Comparison of ENCODE assay signal across 16 mouse cellular contexts in the genomic region with DNA sequence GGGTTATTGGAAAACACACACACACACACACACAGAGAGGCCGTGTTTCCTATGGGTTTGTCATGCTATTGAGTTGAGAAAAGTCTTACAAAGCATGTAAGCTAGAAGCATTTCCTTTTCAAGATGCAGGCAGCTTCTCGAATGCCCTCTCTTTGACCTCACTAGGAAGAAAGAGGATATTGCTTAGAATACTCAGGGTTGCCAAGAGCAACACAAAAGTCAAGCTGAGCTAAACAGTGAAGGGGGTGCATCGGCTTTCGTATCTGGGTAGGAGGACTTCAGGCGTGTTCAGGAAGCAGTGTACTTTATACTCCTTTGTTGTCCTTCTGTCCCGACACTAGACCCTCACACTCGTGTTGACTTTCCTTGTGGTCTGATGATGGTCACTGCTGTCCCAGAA.
DNase-seq lines count a peak whose midpoint lies in the region; ATAC-seq and TF ChIP-seq lines count a peak whose summit lies in the region.
"Had no signal": no experiment of that assay in that cellular context is flagged by ENCODE, and none has a peak within 500 bp of the region (broad histone marks: within the 10 kb centered on the region; RNA-seq: fewer than 3 reads in every experiment).

No protein-coding gene starts in this region.

- no peak overlapping the region for H3K9ac ChIP-seq in heart, embryonic 16.5 days (ENCODE audit: low read length)
- no peak overlapping the region for H3K9ac ChIP-seq in lung, embryonic 14.5 days
- no peak overlapping the region for H3K9ac ChIP-seq in embryonic facial prominence, embryonic 14.5 days (ENCODE audit: low read depth, low read length)
- H3K9ac ChIP-seq: hindbrain, embryonic 14.5 days; stomach, embryonic 15.5 days had no signal

- intact Hi-C loops in heart, postnatal 14 days (cut with DNase I) = no loop called here

- H3K27ac ChIP-seq in heart, embryonic 16.5 days (ENCODE audit: low read length) = no peak overlapping the region
- no peak overlapping the region for H3K27ac ChIP-seq in lung, embryonic 14.5 days (ENCODE audit: low read depth)
- no peak overlapping the region for H3K27ac ChIP-seq in embryonic facial prominence, embryonic 14.5 days (replicated peaks; ENCODE audit: low read depth, low read length)
- H3K27ac ChIP-seq in small intestine, adult 2 months (ENCODE audit: insufficient read depth, low read depth, low read length) = peak overlapping the region; percentile 61; the same call in 1 of the 2 replicates
- H3K27ac ChIP-seq: hindbrain, embryonic 14.5 days; layer of hippocampus, adult 2 months; stomach, embryonic 15.5 days had no signal

- H3K27me3 ChIP-seq in heart, embryonic 16.5 days (ENCODE audit: control insufficient read depth, insufficient read depth, low read length) = no peaks in the 10 kb centered on the region
- H3K27me3 ChIP-seq in lung, embryonic 14.5 days (ENCODE audit: insufficient read depth, low read length) = no peaks in the 10 kb centered on the region
- H3K27me3 ChIP-seq in embryonic facial prominence, embryonic 14.5 days (replicated peaks; ENCODE audit: control insufficient read depth, insufficient read depth, low read length) = no peaks in the 10 kb centered on the region
- no peaks in the 10 kb centered on the region for H3K27me3 ChIP-seq in small intestine, adult 2 months (ENCODE audit: control insufficient read depth, insufficient read depth, low read length)
- H3K27me3 ChIP-seq: stomach, embryonic 15.5 days had no signal

- ATAC-seq in heart, embryonic 16.5 days (replicated peaks; ENCODE audit: extremely low read depth, insufficient read depth, low FRiP score) = 0 out of 2 replicates have a peak, but pooled peaks have one; percentile 37
- ATAC-seq in lung, embryonic 14.5 days (ENCODE audit: insufficient read depth) = no peak
- 0 out of 2 replicates have a peak, but pooled peaks have one; percentile 47 for ATAC-seq in embryonic facial prominence, embryonic 14.5 days (ENCODE audit: low read depth)

- 45% methylated on average over 7 of the region's 7 CpGs for WGBS in heart, embryonic 16.5 days
- WGBS in lung, embryonic 14.5 days = 41% methylated on average over 7 of the region's 7 CpGs
- 68% methylated on average over 7 of the region's 7 CpGs for WGBS in embryonic facial prominence, embryonic 14.5 days
- WGBS in small intestine, adult 2 months = 50% methylated on average over 7 of the region's 7 CpGs

- no peak overlapping the region for H3K4me3 ChIP-seq in heart, embryonic 16.5 days (ENCODE audit: low read length)
- no peak overlapping the region for H3K4me3 ChIP-seq in lung, embryonic 14.5 days (ENCODE audit: low read depth, low read length)
- no peak overlapping the region for H3K4me3 ChIP-seq in embryonic facial prominence, embryonic 14.5 days (ENCODE audit: low read depth, low read length)
- no peak overlapping the region for H3K4me3 ChIP-seq in small intestine, adult 2 months (ENCODE audit: low read depth, low read length)
- H3K4me3 ChIP-seq: erythroblast, embryonic 14.5 days; layer of hippocampus, adult 2 months; stomach, embryonic 15.5 days had no signal

- no peak for DNase-seq in heart, postnatal 14 days
- DNase-seq in lung, embryonic 14.5 days = peak; percentile 41
- no peak for DNase-seq in lung, postnatal 14 days
- DNase-seq in embryonic facial prominence, embryonic 14.5 days (ENCODE audit: low spot score) = peak; percentile 79
- DNase-seq in adipocyte (ENCODE audit: low spot score) = no peak
- DNase-seq in adrenal gland, postnatal 36 days = no peak
- DNase-seq: cerebellum, adult 8-10 months; gastrocnemius, postnatal 36 days; liver; right cerebral cortex, postnatal 25 days had no signal

- TF ChIP-seq POLR2A in small intestine, adult 2 months (IDR thresholded peaks at IDR 0.05; ENCODE audit: low read depth, low read length) = no peak

- no peak for TF ChIP-seq CTCF in lung, embryonic 14.5 days (IDR thresholded peaks at IDR 0.05; ENCODE audit: low read depth)
- TF ChIP-seq CTCF in small intestine, adult 2 months (IDR thresholded peaks at IDR 0.05; ENCODE audit: extremely low read depth, insufficient read length, insufficient replicate concordance, low read depth, low read length) = no peak

- no peak overlapping the region for H3K4me2 ChIP-seq in heart, embryonic 16.5 days (ENCODE audit: low read depth, low read length)
- no peak overlapping the region for H3K4me2 ChIP-seq in lung, embryonic 14.5 days
- no peak overlapping the region for H3K4me2 ChIP-seq in embryonic facial prominence, embryonic 14.5 days (ENCODE audit: low read depth, low read length)
- H3K4me2 ChIP-seq: hindbrain, embryonic 14.5 days; stomach, embryonic 15.5 days had no signal

- no peaks in the 10 kb centered on the region for H3K9me3 ChIP-seq in heart, embryonic 16.5 days (replicated peaks; ENCODE audit: control insufficient read depth, low read length)
- H3K9me3 ChIP-seq in lung, embryonic 14.5 days (ENCODE audit: low read depth, low read length) = no peaks in the 10 kb centered on the region
- no peaks in the 10 kb centered on the region for H3K9me3 ChIP-seq in embryonic facial prominence, embryonic 14.5 days (ENCODE audit: control insufficient read depth, low read length)
- H3K9me3 ChIP-seq: stomach, embryonic 15.5 days had no signal

- H3K4me1 ChIP-seq in heart, embryonic 16.5 days (ENCODE audit: control insufficient read depth, insufficient read depth, low read length) = peaks cover 5% of the 10 kb centered on the region
- H3K4me1 ChIP-seq in lung, embryonic 14.5 days (ENCODE audit: insufficient read depth) = 0 out of 2 replicates have a peak, but pooled peaks cover 4% of the 10 kb centered on the region
- H3K4me1 ChIP-seq in embryonic facial prominence, embryonic 14.5 days (ENCODE audit: control insufficient read depth, insufficient read depth, low read length) = peaks cover 13% of the 10 kb centered on the region; the same call in 1 of the 2 replicates
- H3K4me1 ChIP-seq in small intestine, adult 2 months (ENCODE audit: control insufficient read depth, insufficient read depth, insufficient read length, low read length) = peaks cover 3% of the 10 kb centered on the region

- no peaks in the 10 kb centered on the region for H3K36me3 ChIP-seq in heart, embryonic 16.5 days (ENCODE audit: control insufficient read depth, insufficient read depth)
- no peaks in the 10 kb centered on the region for H3K36me3 ChIP-seq in lung, embryonic 14.5 days (ENCODE audit: insufficient read depth)
- H3K36me3 ChIP-seq in embryonic facial prominence, embryonic 14.5 days (ENCODE audit: control insufficient read depth, insufficient read depth, low read length) = no peaks in the 10 kb centered on the region
- no peaks in the 10 kb centered on the region for H3K36me3 ChIP-seq in small intestine, adult 2 months (ENCODE audit: control insufficient read depth, insufficient read depth, low read length)
- H3K36me3 ChIP-seq: stomach, embryonic 15.5 days had no signal

Comparison
In these comparisons a context has a peak if more than half of its experiments do, and no peak if none do; other contexts are left out.
1. DNase-seq: peak in lung, embryonic 14.5 days (single experiment) and embryonic facial prominence, embryonic 14.5 days (single experiment); none in heart, postnatal 14 days (0 of 2), lung, postnatal 14 days (single experiment), adipocyte (single experiment) and adrenal gland, postnatal 36 days (0 of 2).